Mouse (Mus musculus): ENCODE measurements around the gene Necab3.

DNA sequence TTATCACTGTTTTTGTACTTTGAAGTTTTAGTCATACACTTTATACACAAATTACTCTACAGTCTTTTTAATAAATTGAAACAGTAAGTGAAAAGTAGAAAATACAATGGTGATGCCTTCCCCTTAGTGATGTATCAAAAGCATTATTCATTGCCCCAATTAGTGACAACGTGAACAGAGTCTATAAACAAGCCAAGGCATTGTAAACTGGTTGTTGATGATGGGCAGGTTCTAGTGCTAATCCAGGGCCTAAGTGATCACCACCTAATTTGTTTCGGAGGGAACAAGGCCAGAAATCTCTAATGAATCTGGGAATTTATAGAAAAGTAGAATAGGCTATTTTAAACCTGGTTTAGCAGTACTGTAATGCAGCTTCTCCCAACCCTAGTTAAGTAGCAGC is 51.6 kb downstream of the Necab3 start:
- TF ChIP-seq POLR2A (IDR thresholded peaks at IDR 0.05; ENCODE audit: borderline replicate concordance, insufficient read depth, low read length) (no peak), CTCF (IDR thresholded peaks at IDR 0.05; ENCODE audit: borderline replicate concordance, insufficient read depth, low read depth, low read length) (no peak)
